Mouse (Mus musculus): ENCODE measurements at regions not wholly inside any gene's neighbourhood (a gene's known extent, or its start where the extent isn't known, plus 50 kb on each side); places are given as distances from the start of the nearest gene placed in this dataset.
"Not testable (repeated sequence)": the region's sequence is repeated elsewhere in the genome, so short reads cannot be mapped to it uniquely, and the experiment has no call there.

DNA sequence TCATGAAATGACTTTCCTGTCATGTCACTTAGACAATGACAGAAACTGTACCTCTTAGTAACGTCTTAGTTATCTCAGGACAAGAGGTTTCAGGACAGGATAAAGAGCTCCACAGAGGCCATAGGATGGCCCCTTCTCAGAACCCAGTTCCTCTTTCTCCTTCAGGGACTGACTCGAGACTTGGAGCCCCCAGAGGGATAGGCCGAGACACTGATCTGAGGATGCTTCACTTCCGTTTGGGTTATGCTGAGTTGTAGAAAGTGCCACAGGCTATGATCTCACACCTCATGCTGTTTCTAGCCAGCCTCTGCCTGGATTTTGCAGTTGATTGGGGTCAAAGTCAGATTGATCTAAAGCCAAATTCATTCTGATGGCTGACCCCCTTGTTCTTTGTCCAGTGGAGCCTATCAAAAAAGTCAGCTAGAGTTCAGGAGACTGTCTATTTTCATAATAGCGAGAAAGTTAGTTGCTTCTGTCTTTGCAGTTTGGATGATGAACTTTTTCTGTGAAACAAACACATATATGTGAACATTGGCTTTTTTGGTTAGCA lies 70.7 kb downstream of the Sult3a2 start:
- ChIA-PET POLR2A (no interaction called here), CTCF (interaction anchor here (1.6 kb wide), 1 partner anchor 9 kb away, joined by 4 read pairs; no protein-coding TSS in a partner anchor)
- in situ Hi-C loops (cut with MboI; ENCODE audit: low pct_unique_long_range_greater_than_20kb), result no loop called here
- H3K27me3 ChIP-seq, result no peaks in the 10 kb centered on the region
- TF ChIP-seq CTCF (IDR thresholded peaks at IDR 0.05), result no peak
- no peak for ATAC-seq
- no peak for DNase-seq (ENCODE audit: low read depth, low spot score)

DNA sequence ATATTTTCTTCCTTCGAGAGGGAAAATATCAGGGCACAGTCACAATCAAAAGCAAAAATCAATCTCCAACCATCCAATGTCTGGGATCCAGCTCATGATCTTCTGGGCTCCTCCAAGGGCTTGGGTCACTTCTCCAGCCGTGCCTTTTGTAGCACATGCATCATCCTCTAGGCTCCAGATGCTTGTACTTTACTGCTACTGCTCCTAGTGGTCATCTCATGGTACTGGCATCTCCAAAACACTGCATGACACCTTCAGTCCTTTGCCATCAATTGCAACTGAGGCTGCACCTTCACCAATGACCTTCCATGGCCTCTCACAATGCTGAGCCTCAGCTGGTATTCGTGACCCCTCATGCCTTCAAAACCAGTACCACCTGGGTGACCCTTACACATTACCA lies 77.8 kb downstream of the Sult3a2 start:
- POLR2A ChIA-PET; H3K27me3 ChIP-seq; in situ Hi-C loops (cut with MboI; ENCODE audit: low pct_unique_long_range_greater_than_20kb); CTCF ChIA-PET; DNase-seq (ENCODE audit: low read depth, low spot score); ATAC-seq: not testable (repeated sequence)
- TF ChIP-seq CTCF (IDR thresholded peaks at IDR 0.05), result peak; percentile 24

DNA sequence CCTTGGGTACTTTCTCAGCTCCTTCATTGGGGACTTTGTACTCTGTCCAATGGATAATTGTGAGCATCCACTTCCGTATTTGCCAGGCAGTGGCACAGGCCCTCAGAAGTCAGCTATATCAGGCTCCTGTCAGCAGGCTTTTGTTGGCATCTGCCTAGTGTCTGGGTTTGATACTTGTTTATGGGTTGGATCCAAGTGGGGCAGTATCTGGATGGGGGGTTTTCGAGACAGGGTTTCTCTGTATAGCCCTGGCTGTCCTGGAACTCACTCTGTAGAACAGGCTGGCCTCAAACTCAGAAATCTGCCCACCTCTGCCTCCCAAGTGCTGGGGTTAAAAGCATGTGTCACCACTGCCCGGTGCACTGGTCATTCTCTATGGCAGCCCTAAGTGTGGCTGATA lies 79.7 kb upstream of the Clvs2 start:
- ATAC-seq, CTCF ChIA-PET: not testable (repeated sequence)

DNA sequence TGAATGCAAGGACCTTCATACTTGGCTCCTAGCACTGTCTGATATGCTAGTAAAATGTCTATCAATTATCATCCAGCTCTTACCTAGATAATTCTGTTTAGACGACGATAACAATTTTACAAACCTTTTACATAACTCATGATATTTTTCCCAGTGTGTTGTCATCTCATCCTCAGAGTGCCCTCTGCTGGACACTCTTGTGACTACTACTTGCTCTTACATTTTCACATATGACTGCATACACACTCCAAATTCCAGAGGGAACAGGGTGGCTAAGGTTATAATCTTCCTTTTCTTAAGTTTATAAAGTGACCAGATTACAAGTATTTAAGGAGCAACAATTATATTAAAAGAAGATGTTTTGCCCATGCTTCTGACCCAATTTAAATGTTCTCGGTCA lies 78.9 kb upstream of the Clvs2 start:
- in situ Hi-C loops (cut with MboI; ENCODE audit: low pct_unique_long_range_greater_than_20kb), result no loop called here
- TF ChIP-seq CTCF (IDR thresholded peaks at IDR 0.05), result peak; percentile 55
- ChIA-PET CTCF (interaction anchor here (0.7 to 1.0 kb wide), 3 partner anchors 8 to 50 kb away, joined by 3 read pairs; no protein-coding TSS in a partner anchor), POLR2A (no interaction called here)
- H3K27me3 ChIP-seq, result no peaks in the 10 kb centered on the region
- ATAC-seq, result no peak
- DNase-seq (ENCODE audit: low read depth, low spot score), result no peak

More for the DNA sequence above, 79.7 kb upstream of the Clvs2 start:
- in situ Hi-C loops (cut with MboI; ENCODE audit: low pct_unique_long_range_greater_than_20kb); POLR2A ChIA-PET; DNase-seq (ENCODE audit: low read depth, low spot score); H3K27me3 ChIP-seq: not testable (repeated sequence)

All from Patski (cell line).